Mouse (Mus musculus) brain, embryonic 18.5 days (tissue): ENCODE measurements around the gene Gm11214.
A peak's percentile ranks its signal among the peaks of the same experiment; 100 is the strongest.

ENCODE experiments used
- DNase-seq: peaks from one replicate; pipeline ENCODE4 v3.0.0-alpha.2; 2012; ENCODE audit warnings: low read depth, low spot score

Gm11214 gene

GRCm38 (mm10) chr4:63663279-63663678 is at the start of gene Gm11214:
TSS of gene Gm11214 (minus strand) at chr4:63663379.
- DNase-seq, result no peak

- DNase-seq, result no peak
These were observed 48.7 kb upstream of the Gm11214 start for GRCm38 (mm10) chr4:63711886-63712285.

- no peak for DNase-seq
These were observed 47.4 kb upstream of the Gm11214 start for GRCm38 (mm10) chr4:63710431-63711220.

GRCm38 (mm10) chr4:63706279-63706971 is 43.2 kb upstream of the Gm11214 start:
- peak; percentile 34 for DNase-seq

GRCm38 (mm10) chr4:63704232-63704631 is 41.1 kb upstream of the Gm11214 start:
- no peak for DNase-seq

GRCm38 (mm10) chr4:63703686-63704085 is 40.5 kb upstream of the Gm11214 start:
- no peak for DNase-seq

GRCm38 (mm10) chr4:63702006-63702704 is 39.0 kb upstream of the Gm11214 start:
- no peak for DNase-seq

GRCm38 (mm10) chr4:63699749-63700148 is 36.6 kb upstream of the Gm11214 start:
- no peak for DNase-seq

GRCm38 (mm10) chr4:63696921-63697320 is 33.7 kb upstream of the Gm11214 start:
- DNase-seq, result no peak

GRCm38 (mm10) chr4:63692351-63692750 is 29.2 kb upstream of the Gm11214 start:
- DNase-seq, result no peak

- DNase-seq, result no peak
These were observed 24.2 kb upstream of the Gm11214 start for GRCm38 (mm10) chr4:63687429-63687828.

- DNase-seq, result no peak
These were observed 23.0 kb upstream of the Gm11214 start for GRCm38 (mm10) chr4:63686157-63686556.

- DNase-seq, result no peak
These were observed 22.0 kb upstream of the Gm11214 start for GRCm38 (mm10) chr4:63685253-63685525.

- no peak for DNase-seq
These were observed 21.5 kb upstream of the Gm11214 start for GRCm38 (mm10) chr4:63684412-63685252.

GRCm38 (mm10) chr4:63683716-63684115 is 20.5 kb upstream of the Gm11214 start:
- no peak for DNase-seq

- DNase-seq, result no peak
These were observed 19.9 kb upstream of the Gm11214 start for GRCm38 (mm10) chr4:63683056-63683455.

GRCm38 (mm10) chr4:63682441-63682840 is 19.3 kb upstream of the Gm11214 start:
- no peak for DNase-seq

GRCm38 (mm10) chr4:63681557-63681956 is 18.4 kb upstream of the Gm11214 start:
- DNase-seq, result no peak

GRCm38 (mm10) chr4:63675128-63675527 is 11.9 kb upstream of the Gm11214 start:
- DNase-seq, result no peak

- DNase-seq, result no peak
These were observed 5.1 kb upstream of the Gm11214 start for GRCm38 (mm10) chr4:63668255-63668654.

GRCm38 (mm10) chr4:63665738-63666137 is 2.6 kb upstream of the Gm11214 start:
- DNase-seq, result no peak

- DNase-seq, result no peak
These were observed 1.3 kb downstream of the Gm11214 start for GRCm38 (mm10) chr4:63661857-63662256.
